ENCODE assay signal across 23 mouse cellular contexts in the genomic region with DNA sequence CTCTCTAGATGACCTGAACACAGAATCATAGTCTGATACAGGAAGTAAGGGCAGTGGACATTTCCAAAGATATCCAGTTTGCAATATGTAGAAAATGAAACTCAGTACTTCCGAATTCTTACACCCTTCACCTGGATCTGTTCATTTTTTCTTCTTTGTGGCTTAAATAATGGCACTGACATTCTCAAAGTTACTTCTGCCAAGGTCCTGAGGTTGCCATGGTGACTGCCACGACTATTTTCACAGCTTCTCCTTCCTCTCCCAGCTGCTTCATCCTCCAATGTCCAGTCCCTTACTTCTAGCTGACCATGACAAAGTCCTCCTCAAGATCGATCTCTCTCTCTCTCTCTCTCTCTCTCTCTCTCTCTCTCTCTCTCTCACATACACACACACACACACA. TPM values are rescaled to one million over a fixed set of nuclear protein-coding genes. Genes with fewer than 3 reads are reported as not detected.
DNase-seq lines count a peak whose midpoint lies in the region; ATAC-seq and TF ChIP-seq lines count a peak whose summit lies in the region.
"Had no signal": no experiment of that assay in that cellular context is flagged by ENCODE, and none has a peak within 500 bp of the region (broad histone marks: within the 10 kb centered on the region; RNA-seq: fewer than 3 reads in every experiment).

No protein-coding gene starts in this region.

- no peaks in the 10 kb centered on the region for H3K36me3 ChIP-seq in lung, postnatal 0 days (ENCODE audit: insufficient read depth, low read length)
- H3K36me3 ChIP-seq in hindbrain, embryonic 14.5 days (replicated peaks; ENCODE audit: control insufficient read depth, insufficient read depth) = no peaks in the 10 kb centered on the region
- H3K36me3 ChIP-seq: embryonic facial prominence, embryonic 13.5 days; embryonic facial prominence, embryonic 15.5 days; forebrain, embryonic 10.5 days; forebrain, embryonic 12.5 days had no signal

- no peak overlapping the region for H3K4me2 ChIP-seq in lung, postnatal 0 days (replicated peaks; ENCODE audit: low read depth, low read length)
- H3K4me2 ChIP-seq in hindbrain, embryonic 14.5 days (replicated peaks) = no peak overlapping the region
- H3K4me2 ChIP-seq: embryonic facial prominence, embryonic 13.5 days; embryonic facial prominence, embryonic 15.5 days; forebrain, embryonic 12.5 days had no signal

- DNase-seq in heart, adult 11 months = peak; percentile 70
- DNase-seq in heart, postnatal 25 days (ENCODE audit: low spot score) = no peak
- DNase-seq in lung, postnatal 0 days (ENCODE audit: low spot score) = peak; percentile 29
- no peak for DNase-seq in lung, postnatal 14 days
- DNase-seq in hindbrain, embryonic 14.5 days (ENCODE audit: low spot score) = no peak
- DNase-seq: adrenal gland, adult 8-10 months; adrenal gland, postnatal 25 days; cerebellum, adult 11 months; cerebellum, adult 18-20 months; cerebellum, adult 8-10 months; cerebellum, adult 9-11 months; cerebellum, postnatal 14 days; cerebellum, postnatal 36 days; embryo, embryonic 11 days had no signal

- no peaks in the 10 kb centered on the region for H3K9me3 ChIP-seq in lung, postnatal 0 days (ENCODE audit: low read length)
- H3K9me3 ChIP-seq in hindbrain, embryonic 14.5 days (ENCODE audit: control insufficient read depth, low read length) = no peaks in the 10 kb centered on the region
- H3K9me3 ChIP-seq: embryonic facial prominence, embryonic 13.5 days; embryonic facial prominence, embryonic 15.5 days; forebrain, embryonic 10.5 days; forebrain, embryonic 12.5 days had no signal

- 55% methylated on average over 3 of the region's 3 CpGs for WGBS in lung, postnatal 0 days
- 54% methylated on average over 3 of the region's 3 CpGs for WGBS in hindbrain, embryonic 14.5 days

- TF ChIP-seq CTCF in lung, postnatal 0 days (IDR thresholded peaks at IDR 0.05) = no peak

- TF ChIP-seq EP300 in lung, postnatal 0 days (IDR thresholded peaks at IDR 0.05) = no peak

- H3K4me3 ChIP-seq in lung, postnatal 0 days (ENCODE audit: low read depth, low read length) = no peak overlapping the region
- no peak overlapping the region for H3K4me3 ChIP-seq in hindbrain, embryonic 14.5 days (replicated peaks; ENCODE audit: low read length)
- H3K4me3 ChIP-seq: embryonic facial prominence, embryonic 13.5 days; embryonic facial prominence, embryonic 15.5 days; erythroblast, embryonic 14.5 days; forebrain, embryonic 10.5 days; forebrain, embryonic 12.5 days had no signal

- H3K27ac ChIP-seq in lung, postnatal 0 days (ENCODE audit: low read length) = no peak overlapping the region
- H3K27ac ChIP-seq in hindbrain, embryonic 14.5 days = no peak overlapping the region
- H3K27ac ChIP-seq: embryonic facial prominence, embryonic 13.5 days; embryonic facial prominence, embryonic 15.5 days; forebrain, embryonic 10.5 days; forebrain, embryonic 12.5 days had no signal

- no peak overlapping the region for H3K9ac ChIP-seq in lung, postnatal 0 days (replicated peaks; ENCODE audit: low read depth)
- H3K9ac ChIP-seq in hindbrain, embryonic 14.5 days = no peak overlapping the region
- H3K9ac ChIP-seq: embryonic facial prominence, embryonic 13.5 days; embryonic facial prominence, embryonic 15.5 days; forebrain, embryonic 12.5 days had no signal

- peaks cover 8% of the 10 kb centered on the region; the same call in 1 of the 2 replicates for H3K4me1 ChIP-seq in lung, postnatal 0 days (ENCODE audit: insufficient read depth, low read depth, low read length)
- peaks cover 28% of the 10 kb centered on the region for H3K4me1 ChIP-seq in hindbrain, embryonic 14.5 days (replicated peaks; ENCODE audit: control insufficient read depth, insufficient read depth, low read length)

- no peak for ATAC-seq in lung, postnatal 0 days
- peak; percentile 21; the same call in 1 of the 2 replicates for ATAC-seq in granulocyte monocyte progenitor cell, adult 5-6 weeks (replicated peaks; ENCODE audit: poor library complexity, severe bottlenecking)
- ATAC-seq in megakaryocyte, adult 5-6 weeks (ENCODE audit: poor library complexity, severe bottlenecking) = peak; percentile 25
- ATAC-seq in hindbrain, embryonic 14.5 days (ENCODE audit: low FRiP score) = no peak
- ATAC-seq: forebrain, embryonic 14.5 days; forebrain, embryonic 16.5 days had no signal

- no peaks in the 10 kb centered on the region for H3K27me3 ChIP-seq in lung, postnatal 0 days (replicated peaks; ENCODE audit: insufficient read depth, low read length)
- no peaks in the 10 kb centered on the region for H3K27me3 ChIP-seq in hindbrain, embryonic 14.5 days (ENCODE audit: control insufficient read depth, insufficient read depth, low read length)
- H3K27me3 ChIP-seq: embryonic facial prominence, embryonic 13.5 days; embryonic facial prominence, embryonic 15.5 days; forebrain, embryonic 12.5 days had no signal

- intact Hi-C loops in heart, postnatal 25 days (cut with DNase I) = no loop called here

RNA-seq across cellular contexts. Expression of gene Rhob, which starts 6.4 kb away (rescaled TPM):
- 100 to 1,000 TPM; 149 to 156 TPM for total RNA-seq in heart, postnatal 25 days (2021)
- polyA plus RNA-seq in lung, postnatal 0 days (2015; fragmentation: Nextera tagmentation; extraction: Ambion mirVana) = 77.6 and 77.9 TPM in 2 replicates
- 75.2 and 78.3 TPM in 2 replicates for total RNA-seq in granulocyte monocyte progenitor cell, adult 5-6 weeks (2014; fragmentation: Nextera tagmentation)
- total RNA-seq in granulocyte monocyte progenitor cell, adult 5-6 weeks (2017) = 64.8 and 67.6 TPM in 2 replicates
- 107 and 120 TPM in 2 replicates for total RNA-seq in megakaryocyte, adult 5-6 weeks (2015)
- 55.4 and 60.5 TPM in 2 replicates for total RNA-seq in megakaryocyte, adult 5-6 weeks (2017)
- 113 and 131 TPM in 2 replicates for polyA plus RNA-seq in hindbrain, embryonic 14.5 days (2014; fragmentation: Nextera tagmentation; extraction: Ambion mirVana)

Comparison
In these comparisons a context has a peak if more than half of its experiments do, and no peak if none do; other contexts are left out.
1. DNase-seq: peak in heart, adult 11 months (single experiment) and lung, postnatal 0 days (single experiment); none in heart, postnatal 25 days (single experiment), lung, postnatal 14 days (single experiment) and hindbrain, embryonic 14.5 days (single experiment).
2. ATAC-seq: peak in granulocyte monocyte progenitor cell, adult 5-6 weeks (single experiment) and megakaryocyte, adult 5-6 weeks (single experiment); none in lung, postnatal 0 days (single experiment) and hindbrain, embryonic 14.5 days (single experiment).